Mouse (Mus musculus) heart, adult 8-10 months (tissue): ENCODE measurements around the gene Kif26b. TPM values are rescaled to one million over a fixed set of nuclear protein-coding genes. Genes with fewer than 3 reads are reported as not detected.

Experiments used
- DNase-seq: peaks from one replicate; pipeline ENCODE4 v3.0.0; 2022; ENCODE audit warnings: low spot score
- total RNA-seq, 4 experiments: library from RNA; stranded (reverse); gene quantifications; 2 replicates each; pipeline ENCODE4 v1.2.4; 2022

Kif26b gene
- total RNA-seq, 4 experiments from 2014 or later, result 2.7 to 5.7 (median 4.1) TPM

DNA sequence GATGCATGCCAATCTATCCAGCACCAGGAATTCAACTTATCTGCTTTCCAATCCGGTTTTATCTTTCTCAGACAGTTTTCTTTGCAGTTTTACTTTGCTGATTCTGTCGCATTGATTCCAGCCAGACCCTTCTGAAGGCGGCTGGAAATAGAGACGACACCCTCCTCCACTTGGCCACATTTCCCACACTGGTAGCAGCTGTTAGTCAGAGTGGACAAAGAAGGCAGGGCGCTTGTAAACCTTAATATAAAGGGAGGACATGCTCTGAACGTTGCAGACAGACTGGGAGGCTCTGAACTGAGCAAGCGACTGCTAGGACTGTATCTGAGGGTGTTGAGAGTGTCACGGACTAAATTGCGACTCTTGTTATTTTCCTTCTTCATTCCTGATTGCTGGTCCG lies 11.3 kb downstream of the Kif26b start:
- DNase-seq, result no peak

GRCm38 (mm10) chr1:178542415-178542814 lies 13.5 kb downstream of the Kif26b start:
- DNase-seq, result no peak

DNA sequence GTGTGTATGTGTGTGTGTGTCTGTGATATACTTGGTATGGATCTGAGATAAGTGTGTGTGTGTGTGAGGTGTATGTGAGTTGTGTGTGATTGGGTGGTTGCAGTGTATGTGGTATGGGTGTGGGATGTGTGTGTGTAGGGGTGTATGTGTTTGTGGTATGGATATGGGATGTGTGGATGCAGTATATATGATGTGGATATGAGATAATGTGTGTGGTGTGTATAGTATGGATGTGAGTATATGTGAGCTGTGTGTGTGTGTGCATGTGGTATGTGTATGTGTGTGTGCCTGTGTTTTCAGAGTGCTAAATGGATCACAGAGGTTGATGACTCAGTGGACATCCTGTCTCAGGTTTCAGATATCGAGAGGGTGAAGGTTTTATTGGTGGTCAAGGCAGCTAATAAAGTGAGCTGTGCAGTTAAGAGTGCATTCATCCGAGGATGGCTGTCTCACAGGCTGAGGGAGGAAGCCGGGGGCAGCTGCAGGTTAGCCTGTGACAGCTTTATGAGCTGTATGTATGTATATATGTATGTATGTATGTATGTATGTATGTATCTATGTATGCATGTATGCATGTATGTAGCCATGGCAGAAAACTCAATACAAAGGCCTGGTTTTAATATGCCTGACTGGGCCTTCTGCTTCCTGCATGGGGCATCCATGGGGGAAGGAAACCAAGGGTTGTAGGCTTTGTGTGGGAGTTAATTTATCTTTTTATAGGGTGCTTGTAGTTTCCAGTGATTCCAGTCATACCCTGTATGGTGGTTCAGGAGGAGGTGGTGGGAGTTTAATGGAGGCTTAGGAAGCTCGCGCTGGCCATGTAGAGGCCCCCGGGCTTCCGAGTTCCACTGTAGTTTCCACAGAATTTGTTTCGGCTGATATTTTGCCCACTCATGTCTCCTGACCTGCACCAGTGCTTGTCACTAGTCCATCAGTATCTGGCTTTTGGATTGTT lies 14.3 kb downstream of the Kif26b start:
- no peak for DNase-seq

DNA sequence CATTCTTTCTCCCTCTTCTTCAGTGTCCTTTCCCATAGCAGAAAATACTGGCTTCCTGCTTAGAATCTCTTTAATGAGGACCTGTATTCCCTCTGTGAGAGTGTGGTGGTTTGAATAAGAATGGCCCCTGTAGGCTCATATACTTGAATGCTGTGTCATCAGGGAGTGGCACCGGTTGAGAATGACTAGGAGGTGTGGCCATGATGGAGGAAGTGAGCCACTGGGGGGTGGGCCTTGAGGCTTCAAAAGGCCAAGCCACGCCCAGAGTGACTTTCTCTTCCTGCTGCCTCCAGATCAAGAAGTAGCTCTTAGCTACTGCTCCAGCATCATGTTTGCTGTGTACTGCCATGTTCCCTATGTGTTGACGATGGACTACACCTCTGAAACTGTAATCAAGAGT lies 15.7 kb downstream of the Kif26b start:
- no peak for DNase-seq

GRCm38 (mm10) chr1:178549576-178549975 lies 20.7 kb downstream of the Kif26b start:
- no peak for DNase-seq

- no peak for DNase-seq
These were observed 21.6 kb downstream of the Kif26b start for GRCm38 (mm10) chr1:178550477-178551047.

DNA sequence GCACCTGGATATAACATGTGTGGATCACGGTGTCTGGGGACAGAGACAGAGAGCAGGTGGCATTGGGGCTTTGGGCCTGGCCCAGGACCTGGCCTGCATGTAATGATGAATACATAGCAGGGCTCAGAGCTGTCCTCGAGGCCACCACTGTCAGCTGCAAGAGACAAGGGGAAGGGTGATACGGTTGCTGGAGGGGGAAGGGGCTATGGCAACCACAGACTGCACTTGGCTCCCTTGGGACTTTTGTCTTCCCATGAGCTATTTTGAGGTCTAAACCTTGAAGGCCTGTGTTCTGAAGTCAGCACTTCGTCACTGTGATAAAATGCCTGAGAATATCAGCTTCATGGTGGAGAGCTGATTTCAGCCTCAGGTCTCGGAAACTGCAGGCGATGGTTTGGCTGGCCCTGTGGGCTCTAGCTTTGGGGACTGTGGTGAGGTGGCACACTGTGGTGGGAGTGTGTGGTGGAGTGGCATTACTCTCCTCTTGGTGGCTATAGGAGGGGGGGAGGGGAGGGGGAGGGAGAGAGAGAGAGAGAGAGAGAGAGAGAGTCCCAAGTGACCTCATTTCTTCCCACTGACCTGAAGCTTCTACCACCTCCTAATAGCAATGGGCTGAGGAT lies 23.5 kb downstream of the Kif26b start:
- DNase-seq, result no peak

- no peak for DNase-seq
These were observed 24.0 kb downstream of the Kif26b start for GRCm38 (mm10) chr1:178552898-178553284.

GRCm38 (mm10) chr1:178556226-178556625 lies 27.3 kb downstream of the Kif26b start:
- DNase-seq, result no peak

DNA sequence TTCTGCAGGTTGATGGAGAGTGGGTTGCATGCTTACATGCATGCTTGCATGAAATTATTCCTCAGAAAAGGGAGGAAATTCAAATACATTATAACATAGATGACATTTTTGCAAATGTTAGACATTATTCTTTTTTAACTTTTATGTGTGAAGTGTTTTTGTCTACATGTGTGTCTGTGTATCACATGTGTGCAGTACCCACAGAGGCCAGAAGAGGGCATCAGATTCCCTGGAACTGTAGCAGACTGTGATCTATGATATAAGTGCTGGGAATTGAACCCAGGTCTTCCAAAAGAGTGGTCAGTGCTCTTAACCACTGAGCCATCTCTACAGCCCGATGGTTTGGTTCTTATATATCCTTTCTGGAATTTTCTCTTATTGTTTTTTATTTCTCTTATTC lies 31.1 kb downstream of the Kif26b start:
- no peak for DNase-seq

GRCm38 (mm10) chr1:178563834-178564233 lies 34.9 kb downstream of the Kif26b start:
- no peak for DNase-seq

- DNase-seq, result no peak
These were observed 35.9 kb downstream of the Kif26b start for GRCm38 (mm10) chr1:178564800-178565199.

GRCm38 (mm10) chr1:178568551-178569545 lies 39.9 kb downstream of the Kif26b start:
- DNase-seq, result no peak

DNA sequence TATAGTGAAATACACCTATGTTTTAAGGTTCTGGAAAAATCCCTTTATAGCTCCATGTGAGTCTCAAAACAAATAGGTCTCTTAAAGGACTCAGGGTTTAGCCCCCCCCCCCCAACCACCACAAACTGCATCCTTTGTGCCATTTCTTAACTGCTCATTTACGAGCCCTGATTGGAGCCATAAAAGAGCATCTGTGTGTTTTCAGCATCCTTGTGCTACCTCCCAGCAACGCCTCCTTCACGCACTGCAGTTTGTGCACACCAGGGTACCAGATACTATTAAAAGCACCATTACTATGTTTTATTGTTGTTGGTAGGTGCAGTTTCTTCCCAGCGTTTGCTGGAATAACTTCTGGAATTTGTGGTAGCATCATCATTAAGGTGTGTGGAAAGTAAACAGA lies 42.1 kb downstream of the Kif26b start:
- no peak for DNase-seq

- no peak for DNase-seq
These were observed 43.0 kb downstream of the Kif26b start for GRCm38 (mm10) chr1:178571885-178572444.

DNA sequence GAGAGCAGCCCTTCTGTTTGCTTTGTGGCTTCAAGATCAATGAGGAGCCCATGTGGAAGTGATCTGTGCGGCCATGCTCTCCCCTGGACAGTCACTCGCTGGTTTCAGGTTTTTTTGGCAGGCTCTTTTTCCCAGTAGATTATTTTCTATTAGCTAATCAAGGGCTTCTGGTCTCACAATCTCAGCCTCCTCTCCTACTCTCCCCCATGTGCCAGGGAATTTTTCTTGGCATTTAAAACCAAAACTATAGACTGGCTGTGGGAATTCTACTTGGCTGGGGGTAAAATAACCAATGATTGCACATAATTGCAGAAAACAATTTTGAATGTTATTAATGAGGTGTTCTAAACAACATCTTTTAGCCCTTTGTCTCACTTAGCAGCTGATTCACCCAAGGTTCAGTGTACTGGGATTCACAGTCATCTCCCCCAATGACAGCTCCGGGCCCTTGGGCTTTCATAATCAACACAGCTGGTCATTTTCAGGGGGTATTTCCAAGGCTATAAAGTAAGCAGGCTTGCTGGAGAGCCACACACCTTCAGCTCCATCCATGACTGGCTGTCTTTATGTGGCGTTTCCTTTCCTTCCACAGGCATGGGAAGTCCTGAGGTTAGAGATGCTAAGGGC lies 44.6 kb downstream of the Kif26b start:
- no peak for DNase-seq

GRCm38 (mm10) chr1:178575706-178576105 lies 46.8 kb downstream of the Kif26b start:
- no peak for DNase-seq

DNA sequence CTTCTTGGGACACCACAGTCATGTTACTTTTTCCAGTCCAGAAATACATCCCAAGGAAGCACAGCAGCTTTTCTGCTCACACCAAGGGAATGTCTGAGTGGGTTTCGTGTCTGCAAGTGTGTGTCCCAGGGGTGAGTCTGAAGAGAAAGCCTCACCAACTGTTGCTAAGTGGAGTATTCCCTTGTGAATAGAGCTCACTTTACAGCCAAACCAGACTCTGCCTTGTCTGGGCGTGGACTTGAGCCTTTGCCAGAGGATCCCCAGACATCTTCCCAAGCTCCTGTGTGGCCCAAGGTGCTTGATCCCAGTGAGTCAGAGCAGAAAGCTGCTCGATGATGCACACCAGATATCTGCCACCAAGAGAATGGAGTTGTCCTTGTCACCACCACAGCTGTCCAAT lies 48.0 kb downstream of the Kif26b start:
- no peak for DNase-seq

- no peak for DNase-seq
These were observed 56.6 kb downstream of the Kif26b start for GRCm38 (mm10) chr1:178585366-178586020.
